Mouse (Mus musculus) lung, embryonic 14.5 days (tissue): ENCODE measurements at regions not wholly inside any gene's neighbourhood (a gene's known extent, or its start where the extent isn't known, plus 50 kb on each side); places are given as distances from the start of the nearest gene placed in this dataset.
A peak's percentile ranks its signal among the peaks of the same experiment; 100 is the strongest.

Experiments used
- ATAC-seq: fragments of 200-750 bp; cut with Nextera tagmentation; 2 replicates; pipeline ENCODE4 v1.8.0; 2017; ENCODE audit warnings: mild to moderate bottlenecking, moderate TSS enrichment, moderate library complexity; ENCODE audit not compliant: insufficient read depth
- DNase-seq: peaks from one replicate; pipeline ENCODE4 v3.0.0-alpha.2; 2015
- H3K27ac ChIP-seq: fragments of 300-500 bp; sonication (generic); 2 replicates; pipeline ENCODE4 v1.5.1; 2014; ENCODE audit warnings: low read depth, mild to moderate bottlenecking, moderate library complexity
- H3K27me3 ChIP-seq: fragments of 300-500 bp; sonication (generic); 2 replicates; pipeline ENCODE4 v1.6.1; 2014; ENCODE audit warnings: low read length, control low read depth; ENCODE audit not compliant: insufficient read depth
- H3K36me3 ChIP-seq: fragments of 300-500 bp; sonication (generic); 2 replicates; pipeline ENCODE4 v1.6.1; 2014; ENCODE audit warnings: control low read depth; ENCODE audit not compliant: insufficient read depth
- H3K4me1 ChIP-seq: fragments of 300-500 bp; sonication (generic); 2 replicates; pipeline ENCODE4 v1.6.1; 2014; ENCODE audit warnings: antibody characterized with exemption, control low read depth; ENCODE audit not compliant: insufficient read depth
- H3K4me2 ChIP-seq: fragments of 300-500 bp; sonication (generic); 2 replicates; pipeline ENCODE4 v1.6.1; 2014; ENCODE audit warnings: mild to moderate bottlenecking
- H3K4me3 ChIP-seq: fragments of 300-500 bp; sonication (generic); 2 replicates; pipeline ENCODE4 v1.5.1; 2014; ENCODE audit warnings: low read depth, low read length
- H3K9ac ChIP-seq: fragments of 300-500 bp; sonication (generic); 2 replicates; pipeline ENCODE4 v1.6.1; 2014
- H3K9me3 ChIP-seq: fragments of 300-500 bp; sonication (generic); 2 replicates; pipeline ENCODE4 v1.6.1; 2016; ENCODE audit warnings: low read depth, low read length, control low read depth
- CTCF ChIP-seq: IDR thresholded peaks from 2 replicates; pipeline ENCODE4 v1.5.1; 2016; ENCODE audit warnings: antibody characterized with exemption, low read depth
- WGBS: fragments of 180-500 bp; shearing (Covaris S2); extraction: QIAGEN DNeasy Blood & Tissue Kit; methylation state at CpG from one replicate; pipeline ENCODE4 v1.1.7; 2014; 5-methylcytosine and 5-hydroxymethylcytosine counted together

GRCm38 (mm10) chr8:26829313-26829712, 147.8 kb upstream of the Zfp703 start:
- no peaks in the 10 kb centered on the region for H3K36me3 ChIP-seq
- 44% methylated on average over 4 of the region's 4 CpGs for WGBS
- no peak overlapping the region for H3K4me2 ChIP-seq
- ATAC-seq (no peak), DNase-seq (peak; percentile 50)
- TF ChIP-seq CTCF: no peak
- H3K9ac ChIP-seq: no peak overlapping the region
- H3K27me3 ChIP-seq: peaks cover 8% of the 10 kb centered on the region; the same call in 1 of the 2 replicates
- H3K4me3 ChIP-seq: no peak overlapping the region
- H3K9me3 ChIP-seq: no peaks in the 10 kb centered on the region
- H3K4me1 ChIP-seq: peaks cover 24% of the 10 kb centered on the region
- H3K27ac ChIP-seq: 0 out of 2 replicates have a peak overlapping the region, but pooled peaks have one; percentile 61

DNA sequence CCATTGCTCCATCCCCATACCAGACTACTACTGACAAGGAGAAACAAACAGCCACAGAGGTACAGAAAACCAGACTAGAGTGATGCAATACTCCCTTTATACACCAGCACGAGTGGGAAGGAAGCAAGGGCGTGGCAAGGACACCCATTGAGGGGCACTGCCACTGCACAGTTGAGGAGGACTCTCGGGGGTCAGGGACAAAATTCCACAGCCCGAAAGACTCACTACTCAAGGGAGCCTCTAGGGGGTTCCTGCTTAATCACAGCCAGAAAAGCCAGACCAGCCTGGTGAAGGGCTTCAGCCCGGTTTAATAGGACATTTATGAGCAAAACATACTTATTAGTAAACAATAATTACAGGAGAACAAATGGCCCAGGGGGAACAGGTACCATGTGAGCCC, 146.0 kb upstream of the Zfp703 start:
- Histone ChIP-seq H3K27ac (no peak overlapping the region), H3K4me3 (no peak overlapping the region), H3K27me3 (peaks cover 4% of the 10 kb centered on the region; the same call in 1 of the 2 replicates), H3K9ac (no peak overlapping the region), H3K36me3 (no peaks in the 10 kb centered on the region), H3K4me2 (no peak overlapping the region), H3K4me1 (peaks cover 32% of the 10 kb centered on the region), H3K9me3 (no peaks in the 10 kb centered on the region)
- WGBS: 28% methylated on average over 5 of the region's 5 CpGs
- peak; percentile 67 for DNase-seq
- TF ChIP-seq CTCF: peak; percentile 51
- ATAC-seq: no peak

DNA sequence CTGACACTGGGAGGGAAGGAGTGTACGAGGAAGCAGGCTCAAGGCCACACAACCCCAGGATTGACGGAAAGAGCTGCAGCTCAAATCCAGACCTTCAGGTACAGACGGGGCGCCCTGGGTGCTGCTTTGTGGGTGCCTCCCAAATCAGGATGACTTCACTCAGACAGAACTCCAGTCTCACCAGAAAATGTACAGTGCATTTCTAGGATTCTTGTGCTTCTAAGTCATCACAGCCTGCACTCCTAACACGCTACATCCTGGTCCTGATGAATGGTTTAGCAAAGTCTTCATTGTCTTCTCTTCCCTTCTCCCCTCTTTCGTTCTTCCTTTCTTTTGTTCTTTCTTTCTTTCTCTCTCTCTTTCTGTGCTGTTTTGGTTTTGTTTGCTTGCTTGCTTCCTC, 145.3 kb upstream of the Zfp703 start:
- no peak overlapping the region for H3K9ac ChIP-seq
- H3K4me3 ChIP-seq: no peak overlapping the region
- H3K4me1 ChIP-seq: peaks cover 32% of the 10 kb centered on the region
- H3K27ac ChIP-seq: no peak overlapping the region
- ATAC-seq (no peak), DNase-seq (no peak)
- H3K27me3 ChIP-seq: no peaks in the 10 kb centered on the region
- 66% methylated on average over 6 of the region's 6 CpGs for WGBS
- TF ChIP-seq CTCF: no peak
- H3K9me3 ChIP-seq: no peaks in the 10 kb centered on the region
- no peak overlapping the region for H3K4me2 ChIP-seq
- H3K36me3 ChIP-seq: no peaks in the 10 kb centered on the region

DNA sequence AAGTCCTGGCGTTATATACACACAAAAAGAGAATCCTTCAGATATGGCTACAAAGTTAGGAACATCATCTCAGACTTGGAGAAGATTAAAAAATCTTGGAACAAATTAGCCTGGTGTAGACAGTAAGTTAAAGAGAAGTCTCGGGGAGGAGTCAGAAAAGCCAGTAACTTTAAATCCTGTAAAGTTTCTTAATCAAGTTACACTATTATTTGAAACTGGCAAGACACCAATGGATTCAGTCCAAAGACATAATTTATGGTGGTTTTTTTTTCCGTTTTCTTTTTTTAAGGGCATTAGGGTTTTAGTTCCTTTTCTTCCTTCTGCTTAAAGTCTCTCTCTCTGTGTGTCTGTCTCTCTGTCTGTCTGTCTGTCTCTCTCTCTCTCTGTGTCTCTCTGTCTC, 144.6 kb upstream of the Zfp703 start:
- ATAC-seq: no peak
- Histone ChIP-seq H3K4me3 (no peak overlapping the region), H3K9me3 (no peaks in the 10 kb centered on the region), H3K4me2 (no peak overlapping the region), H3K27me3 (no peaks in the 10 kb centered on the region), H3K27ac (no peak overlapping the region), H3K4me1 (peaks cover 32% of the 10 kb centered on the region), H3K9ac (no peak overlapping the region), H3K36me3 (no peaks in the 10 kb centered on the region)
- no peak for TF ChIP-seq CTCF
- DNase-seq: peak; percentile 78
- 49% methylated on average over 3 of the region's 3 CpGs for WGBS

DNA sequence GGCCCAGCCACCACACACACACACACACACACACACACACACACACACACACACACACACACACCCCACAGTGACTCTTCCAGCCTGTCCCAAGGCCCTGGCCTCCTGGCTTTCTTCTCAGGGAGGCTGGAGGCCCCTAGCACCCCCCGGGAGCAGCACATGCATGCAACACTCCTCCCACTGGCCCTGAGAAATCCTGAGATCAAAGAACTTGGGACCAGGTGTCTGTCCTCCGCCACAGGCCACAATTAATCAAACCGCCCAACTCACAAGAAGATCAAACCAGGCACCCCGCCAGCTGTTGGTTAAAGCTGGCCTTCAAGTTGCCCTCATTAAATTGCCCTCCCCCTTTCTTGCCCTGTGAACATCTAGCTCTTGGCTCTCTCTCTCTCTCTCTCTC, 143.8 kb upstream of the Zfp703 start:
- TF ChIP-seq CTCF: no peak
- DNase-seq (peak; percentile 89), ATAC-seq (peak; percentile 75)
- no peak overlapping the region for H3K9ac ChIP-seq
- no peak overlapping the region for H3K4me2 ChIP-seq
- 6% methylated on average over 4 of the region's 4 CpGs for WGBS
- H3K4me1 ChIP-seq: peaks cover 24% of the 10 kb centered on the region
- H3K36me3 ChIP-seq: no peaks in the 10 kb centered on the region
- no peak overlapping the region for H3K27ac ChIP-seq
- no peaks in the 10 kb centered on the region for H3K9me3 ChIP-seq
- H3K4me3 ChIP-seq: no peak overlapping the region
- no peaks in the 10 kb centered on the region for H3K27me3 ChIP-seq

DNA sequence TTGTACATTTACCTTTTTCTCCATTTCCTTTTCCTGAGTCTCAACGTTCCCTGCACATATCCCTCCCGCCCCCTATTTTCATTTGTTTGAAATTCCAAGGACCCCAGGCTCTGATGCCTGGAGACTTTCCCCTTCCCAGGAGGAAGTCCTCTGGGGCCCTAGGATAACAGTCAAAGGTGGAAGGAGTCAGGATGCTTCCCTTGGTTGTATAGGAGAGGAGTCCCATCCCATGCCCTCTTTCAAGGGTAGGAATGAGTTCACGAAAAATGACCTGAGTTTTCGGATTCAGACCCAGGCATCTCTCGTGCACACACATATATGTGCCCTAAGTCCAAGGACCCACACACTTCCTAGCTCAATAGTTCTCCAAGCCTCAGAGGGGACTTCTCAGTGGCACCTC, 143.3 kb upstream of the Zfp703 start:
- Histone ChIP-seq H3K9me3 (no peaks in the 10 kb centered on the region), H3K4me2 (no peak overlapping the region), H3K27me3 (no peaks in the 10 kb centered on the region), H3K27ac (no peak overlapping the region), H3K36me3 (no peaks in the 10 kb centered on the region), H3K4me1 (peaks cover 23% of the 10 kb centered on the region), H3K4me3 (no peak overlapping the region), H3K9ac (no peak overlapping the region)
- no peak for TF ChIP-seq CTCF
- WGBS: 45% methylated on average over 5 of the region's 5 CpGs
- no peak for ATAC-seq
- no peak for DNase-seq

DNA sequence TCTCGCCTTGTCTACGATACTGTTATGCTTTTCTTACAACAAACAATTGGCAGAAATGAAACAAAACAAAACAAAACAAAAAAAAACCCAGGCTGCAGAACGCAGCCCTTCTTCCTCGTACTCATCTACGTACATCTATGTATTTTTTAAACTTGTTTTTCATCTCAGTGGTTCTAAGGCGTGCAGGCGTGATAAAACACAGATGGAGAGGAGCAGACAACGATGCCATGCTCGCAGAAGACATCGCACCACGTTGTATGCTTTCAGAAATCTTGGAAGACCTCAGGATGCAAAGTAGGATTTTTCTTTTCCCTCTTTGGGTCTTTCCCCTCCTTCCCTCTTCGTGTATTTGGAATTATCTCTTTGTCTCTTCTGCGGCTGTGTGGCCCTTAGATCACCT, 142.5 kb upstream of the Zfp703 start:
- WGBS: 51% methylated on average over 13 of the region's 13 CpGs
- ATAC-seq (no peak), DNase-seq (no peak)
- no peak overlapping the region for H3K4me3 ChIP-seq
- H3K27ac ChIP-seq: no peak overlapping the region
- H3K36me3 ChIP-seq: no peaks in the 10 kb centered on the region
- H3K4me1 ChIP-seq: peaks cover 16% of the 10 kb centered on the region
- no peak overlapping the region for H3K4me2 ChIP-seq
- H3K9ac ChIP-seq: no peak overlapping the region
- no peaks in the 10 kb centered on the region for H3K9me3 ChIP-seq
- H3K27me3 ChIP-seq: no peaks in the 10 kb centered on the region
- TF ChIP-seq CTCF: no peak

GRCm38 (mm10) chr8:26835076-26835475, 142.0 kb upstream of the Zfp703 start:
- no peaks in the 10 kb centered on the region for H3K27me3 ChIP-seq
- no peak overlapping the region for H3K4me2 ChIP-seq
- no peak overlapping the region for H3K27ac ChIP-seq
- DNase-seq: peak; percentile 36
- no peak for ATAC-seq
- WGBS: 17% methylated on average over 8 of the region's 8 CpGs
- no peak for TF ChIP-seq CTCF
- H3K4me3 ChIP-seq: no peak overlapping the region
- H3K4me1 ChIP-seq: peaks cover 14% of the 10 kb centered on the region
- H3K36me3 ChIP-seq: no peaks in the 10 kb centered on the region
- no peak overlapping the region for H3K9ac ChIP-seq
- H3K9me3 ChIP-seq: no peaks in the 10 kb centered on the region
